ENCODE assay signal across 8 mouse cellular contexts in genomic region chr3:108910303-108911080, GRCm38 (mm10). TPM values are rescaled to one million over a fixed set of nuclear protein-coding genes. Genes with fewer than 3 reads are reported as not detected.
DNase-seq lines count a peak whose midpoint lies in the region; ATAC-seq and TF ChIP-seq lines count a peak whose summit lies in the region.

No protein-coding gene starts in this region.

- no peak for ATAC-seq in heart, embryonic 14.5 days (ENCODE audit: insufficient number of reproducible peaks, insufficient read depth, low FRiP score, low read depth)
- no peak for ATAC-seq in midbrain, postnatal 0 days (ENCODE audit: low FRiP score)

- H3K4me1 ChIP-seq in cerebellum, adult 2 months (ENCODE audit: control insufficient read depth, insufficient read depth, low read length), result no peaks in the 10 kb centered on the region; the same call in 1 of the 2 replicates
- peaks cover 2 to 8% of the 10 kb centered on the region in 2 experiments; a peak in 3 of 4 replicates for H3K4me1 ChIP-seq in heart, embryonic 14.5 days (ENCODE audit: control insufficient read depth in 2 of 2, insufficient read depth in 2 of 2, low read length in 2 of 2)
- H3K4me1 ChIP-seq in midbrain, postnatal 0 days (ENCODE audit: insufficient read depth, low read length), result peaks cover 5% of the 10 kb centered on the region

- intact Hi-C loops in left cerebral cortex, adult 2 months (cut with DNase I), result loop anchor here (2.0 to 5.0 kb wide), 5 partner anchors 52 to 152 kb away; partner anchors contain the start of genes Fam102b and Stxbp3
- intact Hi-C loops in left cerebral cortex, postnatal 36 days (cut with DNase I), result loop anchor here (1.0 to 10.0 kb wide), 4 partner anchors 53 to 206 kb away; partner anchors contain the start of gene Stxbp3

- H3K9me3 ChIP-seq in heart, embryonic 14.5 days (ENCODE audit: control insufficient read depth, low read length), result no peaks in the 10 kb centered on the region
- no peaks in the 10 kb centered on the region for H3K9me3 ChIP-seq in midbrain, postnatal 0 days (ENCODE audit: low read length)

- TF ChIP-seq CTCF in left cerebral cortex, adult 2 months (IDR thresholded peaks at IDR 0.05), result no peak
- no peak for TF ChIP-seq CTCF in cerebellum, adult 2 months (IDR thresholded peaks at IDR 0.05; ENCODE audit: borderline replicate concordance, insufficient read depth, low read depth, low read length)
- TF ChIP-seq CTCF in midbrain, postnatal 0 days (IDR thresholded peaks at IDR 0.05), result no peak

- peaks cover 31% of the 10 kb centered on the region for H3K36me3 ChIP-seq in heart, embryonic 14.5 days (ENCODE audit: control insufficient read depth, insufficient read depth, low read length)
- peaks cover 2% of the 10 kb centered on the region; the same call in 1 of the 2 replicates for H3K36me3 ChIP-seq in midbrain, postnatal 0 days (ENCODE audit: insufficient read depth, low read length)

- peak; percentile 46; the same call in 1 of the 2 replicates for TF ChIP-seq POLR2A in cerebellum, adult 2 months (IDR thresholded peaks at IDR 0.05; ENCODE audit: borderline replicate concordance, insufficient read depth, low read length)

- under 1% methylated on average over 32 of the region's 32 CpGs for WGBS in cerebellum, adult 2 months
- under 1% methylated on average over 32 of the region's 32 CpGs for WGBS in heart, embryonic 14.5 days
- 1% methylated on average over 29 of the region's 32 CpGs for WGBS in midbrain, postnatal 0 days

- H3K4me3 ChIP-seq in left cerebral cortex, adult 2 months, result peak overlapping the region; percentile 63
- H3K4me3 ChIP-seq in cerebellum, adult 2 months (replicated peaks; ENCODE audit: insufficient read depth, low read depth, low read length), result peak overlapping the region; percentile 84
- H3K4me3 ChIP-seq in heart, embryonic 14.5 days (ENCODE audit: control insufficient read depth in 1 of 2, insufficient read depth in 1 of 2, low read depth in 1 of 2, low read length in 2 of 2), result peak overlapping the region; percentile 88 to 95
- H3K4me3 ChIP-seq in midbrain, postnatal 0 days (ENCODE audit: low read depth, low read length), result peak overlapping the region; percentile 62

- no peaks in the 10 kb centered on the region for H3K27me3 ChIP-seq in cerebellum, adult 2 months (ENCODE audit: control insufficient read depth, insufficient read depth, low read length)
- no peaks in the 10 kb centered on the region for H3K27me3 ChIP-seq in heart, embryonic 14.5 days (ENCODE audit: control insufficient read depth, insufficient read depth, low read length)
- no peaks in the 10 kb centered on the region for H3K27me3 ChIP-seq in midbrain, postnatal 0 days (ENCODE audit: insufficient read depth, low read length)

- no peak for DNase-seq in left cerebral cortex, adult 2 months (ENCODE audit: extremely low spot score in 1 of 2, low spot score in 2 of 2)
- no peak for DNase-seq in left cerebral cortex, postnatal 36 days (ENCODE audit: low spot score in 2 of 2)
- DNase-seq in cerebellum, adult 2 months, result peak; percentile 89 to 95
- peak; percentile 22 to 41 for DNase-seq in kidney, postnatal 4 days
- no peak for DNase-seq in midbrain, postnatal 0 days (ENCODE audit: low spot score)
- no peak for DNase-seq in right cerebral cortex, postnatal 36 days (ENCODE audit: low spot score in 2 of 2)
- no peak for DNase-seq in left cerebral cortex, adult 11 months (ENCODE audit: low spot score)

- H3K27ac ChIP-seq in left cerebral cortex, adult 2 months, result peak overlapping the region; percentile 97
- H3K27ac ChIP-seq in cerebellum, adult 2 months (ENCODE audit: insufficient read depth, low read length), result peak overlapping the region; percentile 92
- H3K27ac ChIP-seq in heart, embryonic 14.5 days (replicated peaks in 1 of 2; ENCODE audit: control insufficient read depth in 1 of 2, insufficient read depth in 1 of 2, low read depth in 2 of 2, low read length in 2 of 2), result peak overlapping the region; percentile 98 to 99
- peak overlapping the region; percentile 91 for H3K27ac ChIP-seq in midbrain, postnatal 0 days (ENCODE audit: low read depth, low read length)

- peak overlapping the region; percentile 96 for H3K4me2 ChIP-seq in heart, embryonic 14.5 days (ENCODE audit: low read length)
- H3K4me2 ChIP-seq in midbrain, postnatal 0 days (ENCODE audit: low read depth, low read length, poor library complexity, severe bottlenecking), result peak overlapping the region; percentile 98

- H3K9ac ChIP-seq in heart, embryonic 14.5 days (ENCODE audit: low read length), result peak overlapping the region; percentile 96
- peak overlapping the region; percentile 79 for H3K9ac ChIP-seq in midbrain, postnatal 0 days (replicated peaks; ENCODE audit: low read length, poor library complexity, severe bottlenecking)

RNA-seq across cellular contexts. Expression of gene Prpf38b, which starts 1.0 kb away (rescaled TPM):
- total RNA-seq in left cerebral cortex, adult 2 months (2021), result 10 to 100 TPM; 43.9 to 53.2 TPM
- 10 to 100 TPM; 28.0 to 54.5 TPM for total RNA-seq in left cerebral cortex, postnatal 36 days (2021)
- 119 and 121 TPM in 2 replicates for polyA plus RNA-seq in cerebellum, adult 2 months (2012; rRNA removed)
- 37.5 and 47.5 TPM in 2 replicates for polyA plus RNA-seq in heart, embryonic 14.5 days (2014; fragmentation: Nextera tagmentation; extraction: Ambion mirVana)
- 33.5 and 36.9 TPM in 2 replicates for total RNA-seq in midbrain, postnatal 0 days (2014; rRNA removed)
- polyA plus RNA-seq in midbrain, postnatal 0 days (2015; fragmentation: Nextera tagmentation; extraction: Ambion mirVana), result 32.5 and 42.2 TPM in 2 replicates

RNA-seq across cellular contexts. Expression of gene Fndc7, which starts 20.7 kb away (rescaled TPM):
- under 1 TPM in 1 of 2 experiments, not detected in 1; 0.26 TPM for total RNA-seq in left cerebral cortex, adult 2 months (2021)
- not detected for total RNA-seq in left cerebral cortex, postnatal 36 days (2021)
- polyA plus RNA-seq in cerebellum, adult 2 months (2012; rRNA removed), result 0.08 and 0.11 TPM in 2 replicates
- 0.05 and 0.20 TPM in 2 replicates for polyA plus RNA-seq in heart, embryonic 14.5 days (2014; fragmentation: Nextera tagmentation; extraction: Ambion mirVana)
- total RNA-seq in midbrain, postnatal 0 days (2014; rRNA removed), result not detected in 2 replicates
- polyA plus RNA-seq in midbrain, postnatal 0 days (2015; fragmentation: Nextera tagmentation; extraction: Ambion mirVana), result 0.09 TPM in 1 of 2 replicates, not detected in the other

RNA-seq across cellular contexts. Expression of gene Henmt1, which starts 29.2 kb away (rescaled TPM):
- total RNA-seq in left cerebral cortex, adult 2 months (2021), result 1 to 10 TPM; 2.1 to 2.3 TPM
- 1 to 10 TPM; 1.3 to 2.3 TPM for total RNA-seq in left cerebral cortex, postnatal 36 days (2021)
- polyA plus RNA-seq in cerebellum, adult 2 months (2012; rRNA removed), result 1.0 and 1.3 TPM in 2 replicates
- polyA plus RNA-seq in heart, embryonic 14.5 days (2014; fragmentation: Nextera tagmentation; extraction: Ambion mirVana), result not detected in 2 replicates
- 1.3 and 2.3 TPM in 2 replicates for total RNA-seq in midbrain, postnatal 0 days (2014; rRNA removed)
- polyA plus RNA-seq in midbrain, postnatal 0 days (2015; fragmentation: Nextera tagmentation; extraction: Ambion mirVana), result 2.2 and 2.6 TPM in 2 replicates

RNA-seq across cellular contexts. Expression of gene Gm9857, which starts 29.8 kb away (rescaled TPM):
- not detected for total RNA-seq in left cerebral cortex, adult 2 months (2021)
- not detected for total RNA-seq in left cerebral cortex, postnatal 36 days (2021)
- 0.88 and 1.0 TPM in 2 replicates for polyA plus RNA-seq in cerebellum, adult 2 months (2012; rRNA removed)
- polyA plus RNA-seq in heart, embryonic 14.5 days (2014; fragmentation: Nextera tagmentation; extraction: Ambion mirVana), result not detected in 2 replicates
- total RNA-seq in midbrain, postnatal 0 days (2014; rRNA removed), result not detected in 2 replicates
- not detected in 2 replicates for polyA plus RNA-seq in midbrain, postnatal 0 days (2015; fragmentation: Nextera tagmentation; extraction: Ambion mirVana)

Comparison
In these comparisons a context has a peak if more than half of its experiments do, and no peak if none do; other contexts are left out.
1. DNase-seq: peak in cerebellum, adult 2 months (2 of 2) and kidney, postnatal 4 days (2 of 2); none in left cerebral cortex, adult 2 months (0 of 2), left cerebral cortex, postnatal 36 days (0 of 2), midbrain, postnatal 0 days (single experiment), right cerebral cortex, postnatal 36 days (0 of 2) and left cerebral cortex, adult 11 months (single experiment).
2. Peak in every context shown above with its lines, with median percentiles within 50 percentile points of each other: H3K27ac ChIP-seq and H3K4me3 ChIP-seq.